Mouse (Mus musculus) midbrain, embryonic 14.5 days (tissue): ENCODE measurements at regions not wholly inside any gene's neighbourhood (a gene's known extent, or its start where the extent isn't known, plus 50 kb on each side); places are given as distances from the start of the nearest gene placed in this dataset.

Experiments used
- ATAC-seq: fragments of 200-750 bp; cut with Nextera tagmentation; 2 replicates; pipeline ENCODE4 v1.8.0; 2017; ENCODE audit warnings: moderate number of reproducible peaks, moderate library complexity; ENCODE audit not compliant: low FRiP score, low TSS enrichment
- DNase-seq: peaks from one replicate; pipeline ENCODE4 v3.0.0-alpha.2; 2015
- H3K27ac ChIP-seq: fragments of 300-500 bp; sonication (generic); replicated peaks from 2 replicates; pipeline ENCODE4 v1.5.1; 2014; ENCODE audit warnings: mild to moderate bottlenecking, low read depth, low read length, moderate library complexity
- H3K27me3 ChIP-seq: fragments of 300-500 bp; sonication (generic); 2 replicates; pipeline ENCODE4 v1.6.1; 2014; ENCODE audit warnings: low read length, control low read depth, mixed read lengths; ENCODE audit not compliant: control insufficient read depth, insufficient read depth
- H3K36me3 ChIP-seq: fragments of 300-500 bp; sonication (generic); 2 replicates; pipeline ENCODE4 v1.6.1; 2014; ENCODE audit warnings: low read length, control low read depth; ENCODE audit not compliant: control insufficient read depth, insufficient read depth
- H3K4me1 ChIP-seq: fragments of 300-500 bp; sonication (generic); 2 replicates; pipeline ENCODE4 v1.6.1; 2014; ENCODE audit warnings: mild to moderate bottlenecking, antibody characterized with exemption, low read length, control low read depth; ENCODE audit not compliant: control insufficient read depth, insufficient read depth
- H3K4me2 ChIP-seq: fragments of 300-500 bp; sonication (generic); 2 replicates; pipeline ENCODE4 v1.6.1; 2014; ENCODE audit warnings: mild to moderate bottlenecking, low read length, moderate library complexity
- H3K4me3 ChIP-seq: fragments of 300-500 bp; sonication (generic); replicated peaks from 2 replicates; pipeline ENCODE4 v1.5.1; 2014; ENCODE audit warnings: low read depth, low read length
- H3K9ac ChIP-seq: fragments of 300-500 bp; sonication (generic); replicated peaks from 2 replicates; pipeline ENCODE4 v1.6.1; 2014; ENCODE audit warnings: mild to moderate bottlenecking, low read length, moderate library complexity
- H3K9me3 ChIP-seq: fragments of 300-500 bp; sonication (generic); 2 replicates; pipeline ENCODE4 v1.6.1; 2016; ENCODE audit warnings: low read length, control low read depth, mixed read lengths; ENCODE audit not compliant: control insufficient read depth
- WGBS: fragments of 180-500 bp; shearing (Covaris S2); extraction: QIAGEN DNeasy Blood & Tissue Kit; methylation state at CpG from one replicate; pipeline ENCODE4 v1.1.7; 2014; 5-methylcytosine and 5-hydroxymethylcytosine counted together

DNA sequence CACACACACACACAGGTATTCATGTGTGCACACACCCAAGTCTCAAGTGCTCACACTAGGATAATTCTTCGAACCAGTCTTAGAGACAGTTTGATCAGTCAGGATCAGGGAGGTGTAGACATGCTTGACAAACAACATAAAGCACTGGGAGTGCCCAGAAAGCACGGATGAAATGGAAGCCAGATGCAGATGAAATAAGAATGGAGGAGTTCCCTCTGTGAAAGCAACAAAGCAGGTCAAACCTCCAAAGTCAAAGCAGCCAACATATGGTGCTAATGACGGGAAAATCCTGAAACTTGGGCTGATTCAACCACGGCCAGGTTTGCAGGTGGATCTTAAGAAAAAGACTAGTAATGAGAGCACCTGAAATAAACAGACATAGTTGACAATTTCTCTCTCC lies 544.0 kb upstream of the Mpdz start:
- H3K27me3 ChIP-seq: no peaks in the 10 kb centered on the region
- no peak overlapping the region for H3K27ac ChIP-seq
- no peaks in the 10 kb centered on the region for H3K36me3 ChIP-seq
- ATAC-seq (no peak), DNase-seq (no peak)
- WGBS: 72% methylated on average over 4 of the region's 4 CpGs
- no peak overlapping the region for H3K4me3 ChIP-seq
- no peaks in the 10 kb centered on the region for H3K9me3 ChIP-seq
- H3K4me1 ChIP-seq: no peaks in the 10 kb centered on the region
- H3K9ac ChIP-seq: no peak overlapping the region
- no peak overlapping the region for H3K4me2 ChIP-seq

DNA sequence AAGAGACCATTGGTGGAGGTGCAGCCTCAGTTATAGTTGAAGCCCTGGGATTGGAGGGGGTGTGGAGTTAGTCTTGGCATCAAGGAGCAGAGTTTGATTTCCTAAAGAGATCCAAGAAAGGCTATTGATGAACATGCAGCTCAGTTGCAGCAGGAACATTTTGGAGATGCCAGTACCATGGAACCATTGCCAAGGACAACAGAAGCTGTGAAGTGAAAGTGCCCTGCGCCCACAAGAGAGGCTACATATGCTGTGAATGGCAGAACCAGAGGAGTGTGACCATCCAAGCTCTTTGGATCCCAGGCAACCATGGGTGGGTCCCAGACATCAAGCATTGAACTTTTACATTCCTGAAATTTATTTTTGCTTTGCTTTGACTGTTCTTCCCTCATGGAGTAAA lies 539.2 kb upstream of the Mpdz start:
- ATAC-seq: no peak
- 93% methylated on average over 1 of the region's 1 CpGs for WGBS
- no peak for DNase-seq
- Histone ChIP-seq H3K36me3 (no peaks in the 10 kb centered on the region), H3K27ac (no peak overlapping the region), H3K27me3 (no peaks in the 10 kb centered on the region), H3K4me1 (no peaks in the 10 kb centered on the region), H3K9ac (no peak overlapping the region), H3K9me3 (no peaks in the 10 kb centered on the region), H3K4me2 (no peak overlapping the region), H3K4me3 (no peak overlapping the region)

DNA sequence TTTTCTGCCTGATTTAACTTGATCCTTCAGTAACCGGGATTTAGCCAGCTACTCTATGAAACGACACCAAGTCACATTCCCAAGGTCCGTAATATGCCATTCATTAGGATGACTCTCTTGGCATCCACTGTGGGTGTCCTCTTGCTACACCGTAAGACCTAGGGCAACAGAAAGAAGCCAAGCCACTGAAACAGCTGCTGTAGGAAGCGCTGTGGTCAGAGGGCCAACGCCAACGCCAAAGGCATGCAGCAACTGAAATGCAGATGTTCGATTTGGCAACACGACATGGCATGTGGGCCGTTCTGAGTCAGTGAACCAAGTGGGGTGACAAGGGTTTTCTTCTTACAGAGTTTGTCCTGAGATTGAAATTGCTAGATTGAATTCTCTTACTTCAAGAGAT lies 527.9 kb upstream of the Mpdz start:
- no peak overlapping the region for H3K27ac ChIP-seq
- 71% methylated on average over 10 of the region's 10 CpGs for WGBS

DNA sequence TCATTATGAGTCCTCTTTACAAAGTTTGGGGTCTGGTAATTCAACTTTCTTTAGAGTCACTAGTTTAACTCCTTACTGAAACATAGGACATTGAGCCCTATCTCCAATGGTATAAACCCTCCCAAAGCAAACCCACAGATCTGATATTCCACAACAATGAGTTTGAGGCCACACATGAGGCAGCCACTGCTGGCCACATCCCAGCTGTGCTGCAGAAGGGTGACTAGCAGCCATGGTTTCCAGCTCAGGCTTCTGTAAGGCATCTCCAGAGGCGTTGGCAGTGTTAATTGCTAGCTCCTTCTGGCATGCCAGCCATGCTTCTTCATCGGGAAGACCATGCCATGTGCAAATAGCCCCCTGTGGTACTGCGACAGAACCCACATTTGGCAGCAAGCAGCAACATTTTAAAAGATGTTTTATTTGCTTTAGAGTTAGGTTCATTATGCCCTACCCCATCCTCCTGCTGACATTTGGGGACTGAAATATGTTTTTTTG lies 527.1 kb upstream of the Mpdz start:
- ATAC-seq (no peak), DNase-seq (no peak)
- no peak overlapping the region for H3K9ac ChIP-seq
- 86% methylated on average over 3 of the region's 3 CpGs for WGBS
- H3K4me1 ChIP-seq: no peaks in the 10 kb centered on the region
- H3K4me2 ChIP-seq: no peak overlapping the region
- no peak overlapping the region for H3K4me3 ChIP-seq
- no peak overlapping the region for H3K27ac ChIP-seq
- H3K27me3 ChIP-seq: no peaks in the 10 kb centered on the region
- H3K9me3 ChIP-seq: no peaks in the 10 kb centered on the region
- no peaks in the 10 kb centered on the region for H3K36me3 ChIP-seq

More for the DNA sequence above, 527.9 kb upstream of the Mpdz start:
- Histone ChIP-seq H3K27me3 (no peaks in the 10 kb centered on the region), H3K9ac (no peak overlapping the region), H3K36me3 (no peaks in the 10 kb centered on the region), H3K4me1 (no peaks in the 10 kb centered on the region), H3K4me3 (no peak overlapping the region), H3K9me3 (no peaks in the 10 kb centered on the region), H3K4me2 (no peak overlapping the region)
- no peak for ATAC-seq
- no peak for DNase-seq

DNA sequence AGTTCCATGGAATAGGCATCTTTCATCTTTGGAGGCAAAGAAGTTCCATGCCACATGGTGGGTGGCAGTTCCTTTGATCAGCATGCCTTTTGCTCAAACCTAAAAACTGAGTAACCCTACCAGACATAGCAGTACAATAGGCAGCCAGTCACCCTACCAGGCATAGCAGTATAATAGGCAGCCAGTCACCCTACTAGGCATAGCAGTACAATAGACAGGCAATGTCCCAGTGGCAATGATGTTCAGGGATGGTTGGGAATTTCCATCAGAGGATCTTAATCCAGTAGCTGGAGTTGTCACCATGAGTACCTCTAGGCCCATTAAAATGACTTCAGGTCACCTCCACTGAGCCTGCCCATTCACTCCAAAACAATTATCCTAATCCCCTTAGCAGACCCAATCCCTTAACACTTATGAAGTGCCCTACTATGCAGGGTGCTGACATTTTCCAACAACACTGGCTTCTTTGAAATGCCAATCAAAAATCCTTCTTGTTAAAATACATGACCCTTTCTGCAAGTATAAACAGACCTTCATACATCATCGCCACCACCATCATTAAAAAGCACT lies 523.5 kb upstream of the Mpdz start:
- H3K36me3 ChIP-seq: no peaks in the 10 kb centered on the region
- no peaks in the 10 kb centered on the region for H3K27me3 ChIP-seq
- no peaks in the 10 kb centered on the region for H3K4me1 ChIP-seq
- no peaks in the 10 kb centered on the region for H3K9me3 ChIP-seq
- no peak overlapping the region for H3K27ac ChIP-seq
- no peak for ATAC-seq
- H3K4me3 ChIP-seq: no peak overlapping the region
- DNase-seq: no peak
- WGBS: 80% methylated on average over 1 of the region's 1 CpGs
- H3K4me2 ChIP-seq: no peak overlapping the region
- no peak overlapping the region for H3K9ac ChIP-seq

DNA sequence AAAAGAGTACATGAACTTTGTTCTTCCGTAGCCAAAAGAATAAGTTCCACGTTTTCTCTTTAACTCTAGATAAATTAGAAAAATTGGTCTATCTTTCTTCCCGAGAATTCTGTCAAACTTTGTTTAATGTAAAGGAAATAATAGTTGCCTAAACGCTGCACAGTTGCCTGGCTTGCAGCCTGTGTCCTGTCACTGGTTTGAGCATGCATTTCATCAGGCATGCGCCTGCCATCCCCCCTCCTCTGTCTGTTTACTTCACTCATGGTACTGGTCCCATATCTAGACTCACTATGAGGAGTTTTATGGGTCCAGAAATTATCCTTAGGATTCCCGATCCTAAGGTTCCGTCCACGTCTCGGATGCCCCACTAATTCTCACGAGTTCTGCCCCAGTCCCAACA lies 520.5 kb upstream of the Mpdz start:
- Histone ChIP-seq H3K4me2 (no peak overlapping the region), H3K4me3 (no peak overlapping the region), H3K4me1 (no peaks in the 10 kb centered on the region), H3K36me3 (no peaks in the 10 kb centered on the region), H3K27me3 (no peaks in the 10 kb centered on the region), H3K9me3 (no peaks in the 10 kb centered on the region), H3K9ac (no peak overlapping the region), H3K27ac (no peak overlapping the region)
- DNase-seq (no peak), ATAC-seq (no peak)
- 88% methylated on average over 10 of the region's 10 CpGs for WGBS

DNA sequence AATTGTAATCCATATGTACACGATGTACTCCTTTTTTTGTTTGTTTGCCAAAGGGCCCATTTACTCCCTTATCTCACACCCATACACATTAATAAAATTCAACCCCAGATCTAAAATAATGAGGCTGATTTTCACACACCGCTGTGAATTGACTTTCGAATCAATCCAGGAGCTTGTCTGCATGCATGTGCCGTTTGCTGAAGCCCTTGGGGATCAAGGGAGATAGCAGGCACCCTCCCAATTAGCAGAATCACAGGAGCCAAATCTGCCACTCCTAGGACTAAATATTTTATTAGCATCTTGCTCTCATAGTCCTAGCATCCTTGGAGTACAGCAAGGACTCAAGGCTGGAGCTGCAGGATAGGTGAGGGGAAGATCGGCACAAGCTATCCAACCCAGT lies 520.0 kb upstream of the Mpdz start:
- Histone ChIP-seq H3K27me3 (no peaks in the 10 kb centered on the region), H3K4me2 (no peak overlapping the region), H3K9ac (no peak overlapping the region), H3K27ac (no peak overlapping the region), H3K9me3 (no peaks in the 10 kb centered on the region), H3K4me3 (no peak overlapping the region), H3K4me1 (no peaks in the 10 kb centered on the region), H3K36me3 (no peaks in the 10 kb centered on the region)
- WGBS: 39% methylated on average over 5 of the region's 5 CpGs
- DNase-seq (peak; percentile 29), ATAC-seq (no peak)

DNA sequence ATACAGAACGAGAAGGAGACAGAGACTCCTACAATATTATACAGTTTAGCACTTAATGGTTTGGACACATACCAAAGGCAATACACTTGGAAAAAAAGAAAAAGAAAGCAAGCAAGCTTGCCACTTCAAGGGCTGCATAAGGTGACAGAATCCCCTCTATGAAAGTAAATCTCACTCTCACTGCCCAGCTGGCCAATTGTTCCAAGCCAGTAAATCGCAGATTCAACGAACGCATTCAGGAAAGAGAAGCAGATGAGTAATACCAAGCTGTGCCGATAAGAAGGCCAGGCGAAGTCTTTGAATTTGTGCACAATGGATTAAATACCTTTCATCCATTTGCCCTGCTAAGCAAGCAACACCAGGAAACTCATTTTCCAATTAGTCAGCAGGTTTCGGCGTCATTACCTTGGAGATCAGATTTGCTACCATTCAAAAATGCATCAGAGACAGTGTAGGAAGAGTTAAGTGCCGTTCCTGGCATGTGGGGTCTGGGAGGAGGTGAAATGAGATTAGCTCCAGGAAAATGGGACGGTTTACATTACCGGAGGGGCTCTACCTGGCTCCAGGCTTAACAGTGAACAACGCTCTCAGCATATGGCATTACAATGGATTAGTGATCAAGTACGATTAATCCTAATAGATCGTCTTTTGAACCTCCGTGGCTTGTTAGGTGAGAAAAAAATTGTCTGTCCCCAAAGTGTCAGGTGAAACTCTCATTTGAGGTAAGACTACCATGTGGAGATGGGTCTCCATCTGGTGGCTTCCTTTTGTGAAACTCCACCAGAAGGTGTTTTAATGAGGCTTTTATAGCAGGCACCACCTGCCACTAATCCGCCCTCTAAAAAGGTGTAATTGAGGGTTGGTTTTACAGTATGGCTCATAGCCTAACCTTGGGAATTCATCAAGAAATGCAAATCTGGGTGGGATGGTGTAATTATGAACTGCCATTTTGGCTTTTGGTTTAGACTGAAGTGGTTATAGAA lies 518.2 kb upstream of the Mpdz start:
- no peak overlapping the region for H3K27ac ChIP-seq
- WGBS: 68% methylated on average over 16 of the region's 16 CpGs
- no peak overlapping the region for H3K9ac ChIP-seq
- H3K4me3 ChIP-seq: no peak overlapping the region
- no peak overlapping the region for H3K4me2 ChIP-seq
- DNase-seq: peak; percentile 14
- no peaks in the 10 kb centered on the region for H3K4me1 ChIP-seq
- no peaks in the 10 kb centered on the region for H3K36me3 ChIP-seq
- no peak for ATAC-seq
- no peaks in the 10 kb centered on the region for H3K27me3 ChIP-seq
- no peaks in the 10 kb centered on the region for H3K9me3 ChIP-seq
